Mouse (Mus musculus): Measurements from ENCODE around the gene Hist1h3a.

GRCm38 (mm10) chr13:23765172-23765513 is 3.0 kb upstream of the Hist1h3a start:
- TF ChIP-seq EP300 (IDR thresholded peaks at IDR 0.05; ENCODE audit: low read depth) (no peak), CTCF (IDR thresholded peaks at IDR 0.05; ENCODE audit: low read depth) (no peak)
